Mouse (Mus musculus) E14TG2a.4 (cell line): ENCODE results near the gene Acaa1b.

Experiments used
- CTCF ChIP-seq: conservative IDR thresholded peaks from 2 replicates; pipeline ENCODE4 v1.5.1; 2014; ENCODE audit warnings: low read length
- NANOG ChIP-seq: IDR thresholded peaks from 2 replicates; pipeline ENCODE4 v1.6.1; 2014; ENCODE audit warnings: borderline replicate concordance, low read length, mixed read lengths
- POU5F1 ChIP-seq: IDR thresholded peaks from 2 replicates; pipeline ENCODE4 v1.6.1; 2014; ENCODE audit warnings: low read length, borderline replicate concordance

DNA sequence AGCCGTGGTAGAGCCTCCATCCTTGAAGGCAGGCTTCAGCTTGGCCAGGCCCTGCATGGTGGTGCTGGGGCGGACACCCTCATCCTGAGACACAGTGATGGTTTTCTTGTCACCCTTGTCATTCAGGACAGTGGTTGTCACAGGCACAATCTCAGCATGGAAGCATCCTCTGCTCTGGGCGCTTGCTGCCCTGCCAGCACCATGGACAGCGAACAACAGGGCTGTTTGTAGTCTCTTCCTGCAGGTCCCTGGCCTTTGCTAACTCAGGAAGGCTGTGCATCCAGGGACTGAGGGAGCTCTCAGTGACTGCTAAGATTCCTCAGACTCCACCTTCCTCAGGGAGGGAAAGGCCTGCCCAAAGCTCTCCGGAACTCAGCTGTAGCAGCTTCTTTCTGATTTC is 7.3 kb downstream of the Acaa1b start:
- TF ChIP-seq CTCF, result no peak
- no peak for TF ChIP-seq POU5F1
- TF ChIP-seq NANOG, result no peak
